Mouse (Mus musculus) spleen, embryonic (tissue): ENCODE measurements around the gene Htr3a.

ENCODE experiments used
- CTCF ChIA-PET: fragments of 350-600 bp; sonication (Branson Sonifier 250); formaldehyde crosslinking; loops from one replicate; lab custom pipeline; 2022; lab: Charles Lee

Gene Htr3a

GRCm38 (mm10) chr9:48849531-48849930 is 61.4 kb downstream of the Htr3a start:
- CTCF ChIA-PET: no interaction called here
